Mouse (Mus musculus) liver, embryonic 11.5 days (tissue): ENCODE data around the gene Cpvl. TPM values are rescaled to one million over a fixed set of nuclear protein-coding genes. Genes with fewer than 3 reads are reported as not detected.

ENCODE experiments used
- ATAC-seq: fragments of 200-750 bp; cut with Nextera tagmentation; replicated peaks from 2 replicates; pipeline ENCODE4 v1.8.0; 2017; ENCODE audit warnings: moderate number of reproducible peaks, mild to moderate bottlenecking, moderate TSS enrichment, moderate library complexity; ENCODE audit not compliant: low FRiP score
- DNase-seq: peaks from one replicate; pipeline ENCODE4 v3.0.0-alpha.2; 2017; ENCODE audit warnings: low spot score
- H3K27ac ChIP-seq: fragments of 300-500 bp; sonication (generic); 2 replicates; pipeline ENCODE4 v1.5.1; 2014; ENCODE audit warnings: mild to moderate bottlenecking, low read depth, low read length, control low read depth
- H3K27me3 ChIP-seq: fragments of 300-500 bp; sonication (generic); replicated peaks from 2 replicates; pipeline ENCODE4 v1.6.1; 2014; ENCODE audit warnings: low read length, mixed read lengths; ENCODE audit not compliant: control insufficient read depth, insufficient read depth
- H3K36me3 ChIP-seq: fragments of 300-500 bp; sonication (generic); 2 replicates; pipeline ENCODE4 v1.6.1; 2014; ENCODE audit warnings: mild to moderate bottlenecking, low read length, moderate library complexity, mixed read lengths; ENCODE audit not compliant: control insufficient read depth, insufficient read depth
- H3K4me1 ChIP-seq: fragments of 300-500 bp; sonication (generic); replicated peaks from 2 replicates; pipeline ENCODE4 v1.6.1; 2014; ENCODE audit warnings: low read length, mixed read lengths; ENCODE audit not compliant: control insufficient read depth, insufficient read depth
- H3K4me2 ChIP-seq: fragments of 300-500 bp; sonication (generic); 2 replicates; pipeline ENCODE4 v1.6.1; 2014; ENCODE audit warnings: mild to moderate bottlenecking, control low read depth, moderate library complexity
- H3K4me3 ChIP-seq: fragments of 300-500 bp; sonication (generic); 2 replicates; pipeline ENCODE4 v1.5.1; 2014; ENCODE audit warnings: low read depth, low read length, control low read depth
- H3K9ac ChIP-seq: fragments of 300-500 bp; sonication (generic); 2 replicates; pipeline ENCODE4 v1.6.1; 2014; ENCODE audit warnings: low read depth, low read length, control low read depth
- H3K9me3 ChIP-seq: fragments of 300-500 bp; sonication (generic); 2 replicates; pipeline ENCODE4 v1.6.1; 2016; ENCODE audit warnings: low read length, inconsistent platforms, mixed read lengths; ENCODE audit not compliant: control insufficient read depth
- WGBS: fragments of 180-500 bp; shearing (Covaris S2); extraction: QIAGEN DNeasy Blood & Tissue Kit; methylation state at CpG from one replicate; pipeline ENCODE4 v1.1.7; 2014; 5-methylcytosine and 5-hydroxymethylcytosine counted together
- polyA plus RNA-seq: library from polyadenylated mRNA; unstranded; fragments of >200 nt; fragmentation: Nextera tagmentation; extraction: Ambion mirVana; gene quantifications from 2 replicates; pipeline ENCODE4 v1.2.1, GENCODE M21; 2014

The Cpvl gene
- polyA plus RNA-seq = not detected in 2 replicates

GRCm38 (mm10) chr6:53978571-53978970, at the start of gene Cpvl:
Cpvl (minus strand) TSS chr6:53978671.
- H3K9ac ChIP-seq = no peak within 1 kb of the TSS
- WGBS = 85% methylated on average over 5 of the region's 5 CpGs
- ATAC-seq (no peak), DNase-seq (no peak)
- H3K27me3 ChIP-seq = no peaks in the 10 kb centered on the region
- peaks cover 26% of the 10 kb centered on the region for H3K4me1 ChIP-seq
- no peak within 1 kb of the TSS for H3K27ac ChIP-seq
- H3K36me3 ChIP-seq = no peaks in the 10 kb centered on the region
- H3K4me3 ChIP-seq = no peak within 1 kb of the TSS
- no peak within 1 kb of the TSS for H3K4me2 ChIP-seq
- no peaks in the 10 kb centered on the region for H3K9me3 ChIP-seq

GRCm38 (mm10) chr6:54023846-54024245, 45.4 kb upstream of the Cpvl start:
- H3K36me3 ChIP-seq = no peaks in the 10 kb centered on the region
- no peaks in the 10 kb centered on the region for H3K4me1 ChIP-seq
- no peaks in the 10 kb centered on the region for H3K9me3 ChIP-seq
- no peaks in the 10 kb centered on the region for H3K27me3 ChIP-seq
- no peak overlapping the region for H3K4me3 ChIP-seq
- no peak overlapping the region for H3K4me2 ChIP-seq
- DNase-seq (no peak), ATAC-seq (no peak)
- H3K9ac ChIP-seq = no peak overlapping the region
- H3K27ac ChIP-seq = no peak overlapping the region
- 89% methylated on average over 5 of the region's 5 CpGs for WGBS

- WGBS = 33% methylated on average over 15 of the region's 15 CpGs
- ATAC-seq = no peak
Measured at GRCm38 (mm10) chr6:54021123-54021789, 42.8 kb upstream of the Cpvl start.

GRCm38 (mm10) chr6:54018861-54019260, 40.4 kb upstream of the Cpvl start:
- WGBS = 59% methylated on average over 5 of the region's 5 CpGs
- H3K4me2 ChIP-seq = no peak overlapping the region
- H3K36me3 ChIP-seq = no peaks in the 10 kb centered on the region
- no peak overlapping the region for H3K9ac ChIP-seq
- H3K4me1 ChIP-seq = no peaks in the 10 kb centered on the region
- ATAC-seq (no peak), DNase-seq (no peak)
- H3K27ac ChIP-seq = no peak overlapping the region
- no peaks in the 10 kb centered on the region for H3K9me3 ChIP-seq
- H3K27me3 ChIP-seq = no peaks in the 10 kb centered on the region
- H3K4me3 ChIP-seq = no peak overlapping the region

More at GRCm38 (mm10) chr6:54021123-54021789, 42.8 kb upstream of the Cpvl start:
- Histone ChIP-seq H3K4me1 (no peaks in the 10 kb centered on the region), H3K9ac (no peak overlapping the region), H3K27me3 (no peaks in the 10 kb centered on the region), H3K4me3 (no peak overlapping the region), H3K27ac (no peak overlapping the region), H3K36me3 (no peaks in the 10 kb centered on the region), H3K9me3 (no peaks in the 10 kb centered on the region), H3K4me2 (peak overlapping the region; percentile 32; the same call in 1 of the 2 replicates)
- DNase-seq = peak; percentile 37

GRCm38 (mm10) chr6:54018038-54018437, 39.6 kb upstream of the Cpvl start:
- ATAC-seq = no peak
- 42% methylated on average over 2 of the region's 2 CpGs for WGBS
- H3K4me3 ChIP-seq = no peak overlapping the region

GRCm38 (mm10) chr6:54012163-54012562, 33.7 kb upstream of the Cpvl start:
- no peak overlapping the region for H3K27ac ChIP-seq
- WGBS = 81% methylated on average over 1 of the region's 1 CpGs

More at GRCm38 (mm10) chr6:54018038-54018437, 39.6 kb upstream of the Cpvl start:
- no peaks in the 10 kb centered on the region for H3K27me3 ChIP-seq
- H3K4me1 ChIP-seq = no peaks in the 10 kb centered on the region
- no peak overlapping the region for H3K9ac ChIP-seq
- H3K36me3 ChIP-seq = no peaks in the 10 kb centered on the region
- no peaks in the 10 kb centered on the region for H3K9me3 ChIP-seq
- no peak overlapping the region for H3K27ac ChIP-seq
- DNase-seq = no peak
- no peak overlapping the region for H3K4me2 ChIP-seq

GRCm38 (mm10) chr6:54010362-54010761, 31.9 kb upstream of the Cpvl start:
- Histone ChIP-seq H3K4me2 (no peak overlapping the region), H3K27me3 (no peaks in the 10 kb centered on the region), H3K4me1 (no peaks in the 10 kb centered on the region), H3K9ac (no peak overlapping the region), H3K36me3 (no peaks in the 10 kb centered on the region), H3K9me3 (no peaks in the 10 kb centered on the region), H3K27ac (no peak overlapping the region), H3K4me3 (no peak overlapping the region)
- WGBS = 82% methylated on average over 9 of the region's 9 CpGs
- DNase-seq (no peak), ATAC-seq (no peak)

More at GRCm38 (mm10) chr6:54012163-54012562, 33.7 kb upstream of the Cpvl start:
- Histone ChIP-seq H3K27me3 (no peaks in the 10 kb centered on the region), H3K9me3 (no peaks in the 10 kb centered on the region), H3K9ac (no peak overlapping the region), H3K4me1 (no peaks in the 10 kb centered on the region), H3K4me2 (no peak overlapping the region), H3K4me3 (no peak overlapping the region), H3K36me3 (no peaks in the 10 kb centered on the region)
- DNase-seq (no peak), ATAC-seq (no peak)

GRCm38 (mm10) chr6:54009293-54009692, 30.8 kb upstream of the Cpvl start:
- DNase-seq = no peak
- Histone ChIP-seq H3K4me1 (no peaks in the 10 kb centered on the region; the same call in 1 of the 2 replicates), H3K27me3 (no peaks in the 10 kb centered on the region), H3K36me3 (no peaks in the 10 kb centered on the region), H3K9ac (no peak overlapping the region), H3K27ac (no peak overlapping the region), H3K9me3 (no peaks in the 10 kb centered on the region), H3K4me2 (no peak overlapping the region), H3K4me3 (no peak overlapping the region)
- 50% methylated on average over 4 of the region's 4 CpGs for WGBS
- ATAC-seq = no peak
